Mouse (Mus musculus) ES-Bruce4 (cell line): ENCODE measurements around the gene Rxfp2. TPM values are rescaled to one million over a fixed set of nuclear protein-coding genes. Genes with fewer than 3 reads are reported as not detected.
A peak's percentile ranks its signal among the peaks of the same experiment; 100 is the strongest.

Source experiments
- H3K27ac ChIP-seq: 2 replicates; pipeline ENCODE4 v1.5.1; 2012; ENCODE audit warnings: low read length, inconsistent platforms; ENCODE audit not compliant: insufficient read depth
- H3K27me3 ChIP-seq: 2 replicates; pipeline ENCODE4 v1.6.1; 2012; ENCODE audit warnings: mild to moderate bottlenecking, low read length, inconsistent platforms; ENCODE audit not compliant: control insufficient read depth, poor library complexity, insufficient read depth, severe bottlenecking
- H3K36me3 ChIP-seq: 2 replicates; pipeline ENCODE4 v1.6.1; 2012; ENCODE audit warnings: inconsistent platforms, mild to moderate bottlenecking, low read length, moderate library complexity; ENCODE audit not compliant: control insufficient read depth, poor library complexity, insufficient read depth, severe bottlenecking
- H3K4me1 ChIP-seq: one replicate; pipeline ENCODE4 v1.8.1; 2011; ENCODE audit warnings: low read length; ENCODE audit not compliant: control insufficient read depth, insufficient read depth
- H3K4me3 ChIP-seq: 2 replicates; pipeline ENCODE4 v1.5.1; 2011; ENCODE audit warnings: low read depth, mild to moderate bottlenecking, low read length
- H3K9ac ChIP-seq: 2 replicates; pipeline ENCODE4 v1.6.1; 2012; ENCODE audit warnings: low read depth, mild to moderate bottlenecking, inconsistent platforms; ENCODE audit not compliant: poor library complexity, severe bottlenecking
- H3K9me3 ChIP-seq: replicated peaks from 2 replicates; pipeline ENCODE4 v1.6.1; 2012; ENCODE audit warnings: mild to moderate bottlenecking, low read length, inconsistent platforms; ENCODE audit not compliant: control insufficient read depth, poor library complexity, insufficient read depth, severe bottlenecking
- CTCF ChIP-seq: IDR thresholded peaks from one replicate; pipeline ENCODE4 v1.8.1; 2011; ENCODE audit warnings: low read depth, low read length
- EP300 ChIP-seq: IDR thresholded peaks from 2 replicates; pipeline ENCODE4 v1.6.1; 2011; ENCODE audit warnings: low read depth, low read length; ENCODE audit not compliant: insufficient read depth
- POLR2A ChIP-seq: IDR thresholded peaks from one replicate; pipeline ENCODE4 v1.8.1; 2011; ENCODE audit warnings: low read length; ENCODE audit not compliant: insufficient read depth
- polyA plus RNA-seq: library from polyadenylated mRNA; stranded (reverse); fragments of >200 nt; gene quantifications from 2 replicates; pipeline ENCODE4 v1.2.4, GENCODE M21; 2011; ENCODE audit warnings: low read depth; ENCODE audit not compliant: missing spikeins, insufficient read depth, insufficient read length

The Rxfp2 gene
- polyA plus RNA-seq, 1 experiment = 0.61 TPM

- TF ChIP-seq CTCF (no peak), POLR2A (no peak), EP300 (no peak)
These were observed 3.3 kb downstream of the Rxfp2 start for GRCm38 (mm10) chr5:150021805-150022204.

GRCm38 (mm10) chr5:150022556-150022955 lies 4.1 kb downstream of the Rxfp2 start:
- Histone ChIP-seq H3K4me3 (no peak overlapping the region), H3K36me3 (no peaks in the 10 kb centered on the region), H3K9me3 (no peaks in the 10 kb centered on the region), H3K27me3 (no peaks in the 10 kb centered on the region; the same call in 1 of the 2 replicates), H3K9ac (no peak overlapping the region), H3K4me1 (no peaks in the 10 kb centered on the region), H3K27ac (no peak overlapping the region)
- TF ChIP-seq CTCF = no peak
- TF ChIP-seq POLR2A = no peak
- no peak for TF ChIP-seq EP300

More at GRCm38 (mm10) chr5:150021805-150022204, 3.3 kb downstream of the Rxfp2 start:
- no peak overlapping the region for H3K4me3 ChIP-seq
- H3K27me3 ChIP-seq = no peaks in the 10 kb centered on the region; the same call in 1 of the 2 replicates
- no peaks in the 10 kb centered on the region for H3K36me3 ChIP-seq
- H3K9ac ChIP-seq = no peak overlapping the region
- H3K9me3 ChIP-seq = no peaks in the 10 kb centered on the region
- H3K4me1 ChIP-seq = no peaks in the 10 kb centered on the region
- no peak overlapping the region for H3K27ac ChIP-seq

- no peak overlapping the region for H3K27ac ChIP-seq
- TF ChIP-seq POLR2A (no peak), CTCF (peak; percentile 22)
- no peaks in the 10 kb centered on the region for H3K9me3 ChIP-seq
- H3K9ac ChIP-seq = no peak overlapping the region
- no peaks in the 10 kb centered on the region; the same call in 1 of the 2 replicates for H3K27me3 ChIP-seq
- H3K4me3 ChIP-seq = no peak overlapping the region
- no peaks in the 10 kb centered on the region for H3K4me1 ChIP-seq
- H3K36me3 ChIP-seq = no peaks in the 10 kb centered on the region
These were observed 5.0 kb downstream of the Rxfp2 start for GRCm38 (mm10) chr5:150023476-150023875.

GRCm38 (mm10) chr5:150024188-150024587 lies 5.7 kb downstream of the Rxfp2 start:
- no peak overlapping the region for H3K4me3 ChIP-seq
- H3K27ac ChIP-seq = no peak overlapping the region
- no peak overlapping the region for H3K9ac ChIP-seq
- TF ChIP-seq POLR2A (no peak), CTCF (peak; percentile 25)
- no peaks in the 10 kb centered on the region for H3K36me3 ChIP-seq
- no peaks in the 10 kb centered on the region; the same call in 1 of the 2 replicates for H3K27me3 ChIP-seq
- H3K4me1 ChIP-seq = no peaks in the 10 kb centered on the region
- H3K9me3 ChIP-seq = no peaks in the 10 kb centered on the region

- Histone ChIP-seq H3K4me3 (no peak overlapping the region), H3K9ac (no peak overlapping the region), H3K36me3 (no peaks in the 10 kb centered on the region), H3K4me1 (no peaks in the 10 kb centered on the region), H3K9me3 (no peaks in the 10 kb centered on the region), H3K27me3 (no peaks in the 10 kb centered on the region; the same call in 1 of the 2 replicates), H3K27ac (no peak overlapping the region)
- no peak for TF ChIP-seq CTCF
- no peak for TF ChIP-seq POLR2A
- TF ChIP-seq EP300 = no peak
These were observed 6.4 kb downstream of the Rxfp2 start for GRCm38 (mm10) chr5:150024901-150025300.

GRCm38 (mm10) chr5:150025326-150025725 lies 6.9 kb downstream of the Rxfp2 start:
- TF ChIP-seq EP300 = no peak
- no peak for TF ChIP-seq POLR2A
- no peak for TF ChIP-seq CTCF
- Histone ChIP-seq H3K27ac (no peak overlapping the region), H3K27me3 (no peaks in the 10 kb centered on the region; the same call in 1 of the 2 replicates), H3K9me3 (no peaks in the 10 kb centered on the region), H3K4me1 (no peaks in the 10 kb centered on the region), H3K9ac (no peak overlapping the region), H3K36me3 (no peaks in the 10 kb centered on the region), H3K4me3 (no peak overlapping the region)
